Mouse (Mus musculus): ENCODE measurements around the gene Atf4. TPM values are rescaled to one million over a fixed set of nuclear protein-coding genes. Genes with fewer than 3 reads are reported as not detected.

The Atf4 gene
- polyA plus RNA-seq, 1 experiment from 2014 or later, result 140 TPM

Other genes starting within 250 kb of the Atf4 start
- 6.1 and 6.7 TPM in 2 replicates for gene Pdgfb, start 240.2 kb upstream of the Atf4 start, polyA plus RNA-seq (2014; fragmentation: Nextera tagmentation; extraction: Ambion mirVana)
- gene Syngr1, start 163.8 kb upstream of the Atf4 start, polyA plus RNA-seq (2014; fragmentation: Nextera tagmentation; extraction: Ambion mirVana), result 10.3 and 10.5 TPM in 2 replicates
- gene Rpl3, start 163.3 kb upstream of the Atf4 start, polyA plus RNA-seq (2014; fragmentation: Nextera tagmentation; extraction: Ambion mirVana), result 1,242 and 1,346 TPM in 2 replicates
- 27.6 and 36.3 TPM in 2 replicates for gene Tab1, start 122.1 kb upstream of the Atf4 start, polyA plus RNA-seq (2014; fragmentation: Nextera tagmentation; extraction: Ambion mirVana)
- gene Mgat3, start 81.5 kb upstream of the Atf4 start, polyA plus RNA-seq (2014; fragmentation: Nextera tagmentation; extraction: Ambion mirVana), result 7.3 and 7.8 TPM in 2 replicates
- 27.9 and 30.0 TPM in 2 replicates for gene Mief1, start 21.2 kb upstream of the Atf4 start, polyA plus RNA-seq (2014; fragmentation: Nextera tagmentation; extraction: Ambion mirVana)
- not detected in 2 replicates for gene AC140267.1, start 19.3 kb upstream of the Atf4 start, polyA plus RNA-seq (2014; fragmentation: Nextera tagmentation; extraction: Ambion mirVana)
- gene Rps19bp1, start 9.1 kb downstream of the Atf4 start, polyA plus RNA-seq (2014; fragmentation: Nextera tagmentation; extraction: Ambion mirVana), result 52.6 and 55.0 TPM in 2 replicates
- gene Cacna1i, start 32.1 kb downstream of the Atf4 start, polyA plus RNA-seq (2014; fragmentation: Nextera tagmentation; extraction: Ambion mirVana), result 0.04 and 0.06 TPM in 2 replicates

Measured in embryonic facial prominence, embryonic 14.5 days (tissue).